ENCODE assay signal across 24 mouse cellular contexts in genomic region chr11:78428309-78428708, GRCm38 (mm10). TPM values are rescaled to one million over a fixed set of nuclear protein-coding genes. Genes with fewer than 3 reads are reported as not detected.
A peak's percentile ranks its signal among the peaks of the same experiment; 100 is the strongest.
DNase-seq lines count a peak whose midpoint lies in the region; ATAC-seq and TF ChIP-seq lines count a peak whose summit lies in the region.
"Had no signal": no experiment of that assay in that cellular context is flagged by ENCODE, and none has a peak within 500 bp of the region (broad histone marks: within the 10 kb centered on the region; RNA-seq: fewer than 3 reads in every experiment).

No protein-coding gene starts in this region.

- no peak for ATAC-seq in intestine, embryonic 16.5 days
- no peak for ATAC-seq in intestine, embryonic 15.5 days
- ATAC-seq: forebrain, embryonic 15.5 days; Patski had no signal

- in situ Hi-C loops in ES-E14 (cut with MboI; ENCODE audit: low sequenced_read_pairs in 2 of 2, unreplicated experiment in 2 of 2): no loop called here

- H3K9me3 ChIP-seq in intestine, embryonic 16.5 days (ENCODE audit: control insufficient read depth, low read length): no peaks in the 10 kb centered on the region
- H3K9me3 ChIP-seq in intestine, embryonic 15.5 days: no peaks in the 10 kb centered on the region
- H3K9me3 ChIP-seq in E14TG2a.4 (ENCODE audit: low read length) (no peaks in the 10 kb centered on the region), ES-E14 (ENCODE audit: control insufficient read depth, insufficient read depth, low read depth, low read length) (no peaks in the 10 kb centered on the region)
- H3K9me3 ChIP-seq: forebrain, embryonic 15.5 days; heart, embryonic 13.5 days; hindbrain, embryonic 15.5 days had no signal

- peaks cover 5% of the 10 kb centered on the region for H3K4me1 ChIP-seq in intestine, embryonic 16.5 days (ENCODE audit: control insufficient read depth, insufficient read depth, low read length)
- peaks cover 2% of the 10 kb centered on the region; the same call in 1 of the 2 replicates for H3K4me1 ChIP-seq in intestine, embryonic 15.5 days (replicated peaks)
- H3K4me1 ChIP-seq in E14TG2a.4 (replicated peaks; ENCODE audit: low read depth, low read length) (peaks cover 56% of the 10 kb centered on the region), ES-E14 (ENCODE audit: control insufficient read depth in 2 of 2, insufficient read depth in 2 of 2, low read length in 2 of 2, poor library complexity in 1 of 2) (peaks cover 10 to 16% of the 10 kb centered on the region in 2 experiments)
- H3K4me1 ChIP-seq: forebrain, embryonic 15.5 days; heart, embryonic 13.5 days; hindbrain, embryonic 15.5 days had no signal

- TF ChIP-seq CTCF in E14TG2a.4 (conservative IDR thresholded peaks at IDR 0.05; ENCODE audit: low read length): peak; percentile 66
- no peak; the same call in 1 of the 2 replicates for TF ChIP-seq CTCF in left cerebral cortex, adult 2 months (IDR thresholded peaks at IDR 0.05)

- no peak overlapping the region for H3K9ac ChIP-seq in intestine, embryonic 16.5 days (ENCODE audit: low read depth, low read length)
- no peak overlapping the region for H3K9ac ChIP-seq in intestine, embryonic 15.5 days
- no peak overlapping the region for H3K9ac ChIP-seq in ES-E14 (ENCODE audit: insufficient read depth, low read depth, low read length, poor library complexity, severe bottlenecking)
- H3K9ac ChIP-seq: forebrain, embryonic 15.5 days; heart, embryonic 13.5 days; hindbrain, embryonic 15.5 days had no signal

- H3K4me3 ChIP-seq in intestine, embryonic 16.5 days (ENCODE audit: low read length): no peak overlapping the region
- no peak overlapping the region for H3K4me3 ChIP-seq in intestine, embryonic 15.5 days (replicated peaks)
- no peak overlapping the region for H3K4me3 ChIP-seq in E14TG2a.4 (replicated peaks; ENCODE audit: low read length)
- H3K4me3 ChIP-seq in ES-E14 (ENCODE audit: insufficient read depth in 1 of 2, low read depth in 1 of 2, low read length in 2 of 2, poor library complexity in 1 of 2, severe bottlenecking in 1 of 2): no peak overlapping the region
- no peak overlapping the region for H3K4me3 ChIP-seq in left cerebral cortex, adult 2 months
- H3K4me3 ChIP-seq: forebrain, embryonic 15.5 days; heart, embryonic 13.5 days; hindbrain, embryonic 15.5 days had no signal

- peak overlapping the region; percentile 69; the same call in 1 of the 2 replicates for H3K27ac ChIP-seq in intestine, embryonic 16.5 days (ENCODE audit: low read length)
- H3K27ac ChIP-seq in intestine, embryonic 15.5 days: no peak overlapping the region
- H3K27ac ChIP-seq in ES-E14 (ENCODE audit: insufficient read depth, low read depth, low read length, poor library complexity, severe bottlenecking): no peak overlapping the region
- no peak overlapping the region for H3K27ac ChIP-seq in left cerebral cortex, adult 2 months
- H3K27ac ChIP-seq: forebrain, embryonic 15.5 days; heart, embryonic 13.5 days; hindbrain, embryonic 15.5 days had no signal

- intact Hi-C loops in left cerebral cortex, adult 2 months (cut with DNase I): no loop called here

- H3K27me3 ChIP-seq in intestine, embryonic 16.5 days (replicated peaks; ENCODE audit: control insufficient read depth, insufficient read depth, low read length): no peaks in the 10 kb centered on the region
- no peaks in the 10 kb centered on the region for H3K27me3 ChIP-seq in intestine, embryonic 15.5 days (replicated peaks)
- H3K27me3 ChIP-seq in E14TG2a.4 (ENCODE audit: insufficient read depth, low read length): peaks cover 8% of the 10 kb centered on the region
- H3K27me3 ChIP-seq: forebrain, embryonic 15.5 days; hindbrain, embryonic 15.5 days; Patski had no signal

- H3K4me2 ChIP-seq in intestine, embryonic 16.5 days (ENCODE audit: low read depth, low read length): no peak overlapping the region
- H3K4me2 ChIP-seq in intestine, embryonic 15.5 days (replicated peaks): no peak overlapping the region
- H3K4me2 ChIP-seq: forebrain, embryonic 15.5 days; heart, embryonic 13.5 days; hindbrain, embryonic 15.5 days had no signal

- no peaks in the 10 kb centered on the region for H3K36me3 ChIP-seq in intestine, embryonic 16.5 days (ENCODE audit: control insufficient read depth, insufficient read depth, low read length)
- no peaks in the 10 kb centered on the region for H3K36me3 ChIP-seq in intestine, embryonic 15.5 days
- H3K36me3 ChIP-seq in E14TG2a.4 (ENCODE audit: insufficient read depth, low read length) (no peaks in the 10 kb centered on the region), ES-E14 (ENCODE audit: control insufficient read depth, insufficient read depth, low read length, poor library complexity, severe bottlenecking) (no peaks in the 10 kb centered on the region)
- H3K36me3 ChIP-seq: forebrain, embryonic 15.5 days; heart, embryonic 13.5 days; hindbrain, embryonic 15.5 days had no signal

- 72% methylated on average over 5 of the region's 5 CpGs for WGBS in intestine, embryonic 16.5 days
- 68% methylated on average over 5 of the region's 5 CpGs for WGBS in intestine, embryonic 15.5 days

- DNase-seq in ES-E14 (ENCODE audit: low read depth, low spot score) (peak; percentile 45), ZHBTc4 (ENCODE audit: low read depth, low spot score) (peak; percentile 76)
- DNase-seq in right cerebral cortex, postnatal 14 days: no peak
- DNase-seq in thymus, postnatal 0 days (ENCODE audit: low spot score): no peak
- no peak for DNase-seq in left cerebral cortex, adult 2 months (ENCODE audit: extremely low spot score in 1 of 2, low spot score in 2 of 2)
- DNase-seq: adrenal gland, postnatal 14 days; cerebellum, adult 18-20 months; cerebellum, adult 9-11 months; gastrocnemius, postnatal 36 days; heart, adult 11 months; heart, postnatal 36 days had no signal

TF ChIP-seq in ES-E14, 5 proteins besides CTCF, POLR2A, EP300 and RAD21:
- TF ChIP-seq ZC3H11A (IDR thresholded peaks at IDR 0.05; ENCODE audit: borderline replicate concordance, low read depth, low read length): no peak
- no peak for TF ChIP-seq HCFC1 (IDR thresholded peaks at IDR 0.05; ENCODE audit: borderline replicate concordance, insufficient read depth, low read length)
- TF ChIP-seq ZNF384 (IDR thresholded peaks at IDR 0.05; ENCODE audit: low read depth, low read length): peak; percentile 52; the same call in 1 of the 2 replicates

RNA-seq across cellular contexts. Expression of gene Slc13a2, which starts 6.3 kb away (rescaled TPM):
- polyA plus RNA-seq in intestine, embryonic 16.5 days (2015; fragmentation: Nextera tagmentation; extraction: Ambion mirVana): 4.6 and 6.7 TPM in 2 replicates
- polyA plus RNA-seq in intestine, embryonic 15.5 days (2015; fragmentation: Nextera tagmentation; extraction: Ambion mirVana): 1.3 and 2.5 TPM in 2 replicates
- total RNA-seq in ES-E14 (2012; rRNA removed): 0.13 TPM in 1 of 2 replicates, not detected in the other
- polyA plus RNA-seq in thymus, postnatal 0 days (2015; fragmentation: Nextera tagmentation; extraction: Ambion mirVana): 0.43 and 0.76 TPM in 2 replicates
- not detected for total RNA-seq in left cerebral cortex, adult 2 months (2021)
- total RNA-seq: adrenal gland, postnatal 14 days; gastrocnemius, adult 8-10 months; gastrocnemius, postnatal 36 days; heart, postnatal 36 days had no signal
- polyA plus RNA-seq: C2C12; embryonic facial prominence, embryonic 11.5 days; forebrain, embryonic 11.5 days; forebrain, embryonic 15.5 days; heart, embryonic 13.5 days; heart, postnatal 0 days; hindbrain, embryonic 11.5 days; hindbrain, embryonic 15.5 days had no signal

RNA-seq across cellular contexts. Expression of gene Slc46a1, which starts 37.2 kb away (rescaled TPM):
- polyA plus RNA-seq in intestine, embryonic 16.5 days (2015; fragmentation: Nextera tagmentation; extraction: Ambion mirVana): 11.0 and 12.8 TPM in 2 replicates
- polyA plus RNA-seq in intestine, embryonic 15.5 days (2015; fragmentation: Nextera tagmentation; extraction: Ambion mirVana): 12.2 and 13.3 TPM in 2 replicates
- total RNA-seq in ES-E14 (2012; rRNA removed): 21.4 and 29.0 TPM in 2 replicates
- 6.8 and 8.3 TPM in 2 replicates for polyA plus RNA-seq in thymus, postnatal 0 days (2015; fragmentation: Nextera tagmentation; extraction: Ambion mirVana)
- 10 to 100 TPM; 11.1 to 11.5 TPM for total RNA-seq in left cerebral cortex, adult 2 months (2021)

RNA-seq across cellular contexts. Expression of gene Foxn1, which starts 42.0 kb away (rescaled TPM):
- polyA plus RNA-seq in intestine, embryonic 16.5 days (2015; fragmentation: Nextera tagmentation; extraction: Ambion mirVana): not detected in 2 replicates
- polyA plus RNA-seq in intestine, embryonic 15.5 days (2015; fragmentation: Nextera tagmentation; extraction: Ambion mirVana): not detected in 2 replicates
- not detected in 2 replicates for total RNA-seq in ES-E14 (2012; rRNA removed)
- polyA plus RNA-seq in thymus, postnatal 0 days (2015; fragmentation: Nextera tagmentation; extraction: Ambion mirVana): 22.4 and 33.0 TPM in 2 replicates
- total RNA-seq in left cerebral cortex, adult 2 months (2021): not detected
- total RNA-seq: adrenal gland, postnatal 14 days; gastrocnemius, adult 8-10 months; heart, postnatal 36 days had no signal
- polyA plus RNA-seq: forebrain, embryonic 11.5 days; forebrain, embryonic 15.5 days; heart, postnatal 0 days; hindbrain, embryonic 15.5 days had no signal

Comparison
In these comparisons a context has a peak if more than half of its experiments do, and no peak if none do; other contexts are left out.
1. DNase-seq: peak in ES-E14 (single experiment) and ZHBTc4 (single experiment); none in right cerebral cortex, postnatal 14 days (single experiment), thymus, postnatal 0 days (single experiment) and left cerebral cortex, adult 2 months (0 of 2).
2. RNA of gene Foxn1, which starts 42.0 kb away (polyA plus RNA-seq): 22.4 to 33.0 TPM in thymus, postnatal 0 days; not detected in intestine, embryonic 15.5 days and not detected in intestine, embryonic 16.5 days; every median in the first group is over 10 times any median in the second.